Mouse (Mus musculus) neural tube, embryonic 11.5 days (tissue): Measurements from ENCODE around the gene Dnah2. TPM values are rescaled to one million over a fixed set of nuclear protein-coding genes. Genes with fewer than 3 reads are reported as not detected.

ENCODE experiments used
- ATAC-seq: fragments of 200-750 bp; cut with Nextera tagmentation; 2 replicates; pipeline ENCODE4 v1.8.0; 2017; ENCODE audit warnings: moderate number of reproducible peaks, mild to moderate bottlenecking, moderate TSS enrichment, moderate library complexity; ENCODE audit not compliant: insufficient read depth, low FRiP score, low TSS enrichment
- DNase-seq: peaks from one replicate; pipeline ENCODE4 v3.0.0-alpha.2; 2015; ENCODE audit warnings: low spot score
- H3K27ac ChIP-seq: fragments of 300-500 bp; sonication (generic); 2 replicates; pipeline ENCODE4 v1.5.1; 2014; ENCODE audit warnings: low read depth, mild to moderate bottlenecking, low read length
- H3K27me3 ChIP-seq: fragments of 300-500 bp; sonication (generic); 2 replicates; pipeline ENCODE4 v1.6.1; 2014; ENCODE audit warnings: mild to moderate bottlenecking, low read length, mixed read lengths; ENCODE audit not compliant: control insufficient read depth, insufficient read depth
- H3K36me3 ChIP-seq: fragments of 300-500 bp; sonication (generic); 2 replicates; pipeline ENCODE4 v1.6.1; 2014; ENCODE audit warnings: mild to moderate bottlenecking, low read length, moderate library complexity, mixed read lengths; ENCODE audit not compliant: control insufficient read depth, insufficient read depth
- H3K4me1 ChIP-seq: fragments of 300-500 bp; sonication (generic); 2 replicates; pipeline ENCODE4 v1.6.1; 2014; ENCODE audit warnings: low read length, mixed read lengths; ENCODE audit not compliant: control insufficient read depth, insufficient read depth
- H3K4me2 ChIP-seq: fragments of 300-500 bp; sonication (generic); 2 replicates; pipeline ENCODE4 v1.6.1; 2014; ENCODE audit warnings: low read depth, mild to moderate bottlenecking, moderate library complexity
- H3K4me3 ChIP-seq: fragments of 300-500 bp; sonication (generic); 2 replicates; pipeline ENCODE4 v1.5.1; 2014; ENCODE audit warnings: low read depth, low read length
- H3K9ac ChIP-seq: fragments of 300-500 bp; sonication (generic); 2 replicates; pipeline ENCODE4 v1.6.1; 2014; ENCODE audit warnings: mild to moderate bottlenecking, low read length
- H3K9me3 ChIP-seq: fragments of 300-500 bp; sonication (generic); 2 replicates; pipeline ENCODE4 v1.6.1; 2016; ENCODE audit warnings: low read length; ENCODE audit not compliant: control insufficient read depth
- WGBS: fragments of 180-500 bp; shearing (Covaris S2); extraction: QIAGEN DNeasy Blood & Tissue Kit; methylation state at CpG from one replicate; pipeline ENCODE4 v1.1.7; 2014; 5-methylcytosine and 5-hydroxymethylcytosine counted together
- polyA plus RNA-seq: library from polyadenylated mRNA; unstranded; fragments of >200 nt; fragmentation: Nextera tagmentation; extraction: Ambion mirVana; gene quantifications from 2 replicates; pipeline ENCODE4 v1.2.1, GENCODE M21; 2014

The Dnah2 gene
- polyA plus RNA-seq, 1 experiment from 2014 or later: 0.92 TPM

GRCm38 (mm10) chr11:69516151-69516640, 32.7 kb downstream of the Dnah2 start:
- Histone ChIP-seq H3K27me3 (no peaks in the 10 kb centered on the region), H3K4me2 (no peak overlapping the region), H3K9me3 (no peaks in the 10 kb centered on the region), H3K4me3 (no peak overlapping the region), H3K9ac (no peak overlapping the region), H3K36me3 (no peaks in the 10 kb centered on the region), H3K27ac (no peak overlapping the region), H3K4me1 (no peaks in the 10 kb centered on the region)
- 69% methylated on average over 15 of the region's 15 CpGs for WGBS
- DNase-seq (no peak), ATAC-seq (no peak)

GRCm38 (mm10) chr11:69513840-69514239, 35.1 kb downstream of the Dnah2 start:
- WGBS: 11% methylated on average over 6 of the region's 6 CpGs
- Histone ChIP-seq H3K9me3 (no peaks in the 10 kb centered on the region), H3K27ac (no peak overlapping the region), H3K4me2 (no peak overlapping the region), H3K4me3 (no peak overlapping the region), H3K9ac (no peak overlapping the region), H3K4me1 (no peaks in the 10 kb centered on the region; the same call in 1 of the 2 replicates), H3K36me3 (no peaks in the 10 kb centered on the region), H3K27me3 (no peaks in the 10 kb centered on the region)
- no peak for ATAC-seq
- DNase-seq: peak; percentile 65

DNA sequence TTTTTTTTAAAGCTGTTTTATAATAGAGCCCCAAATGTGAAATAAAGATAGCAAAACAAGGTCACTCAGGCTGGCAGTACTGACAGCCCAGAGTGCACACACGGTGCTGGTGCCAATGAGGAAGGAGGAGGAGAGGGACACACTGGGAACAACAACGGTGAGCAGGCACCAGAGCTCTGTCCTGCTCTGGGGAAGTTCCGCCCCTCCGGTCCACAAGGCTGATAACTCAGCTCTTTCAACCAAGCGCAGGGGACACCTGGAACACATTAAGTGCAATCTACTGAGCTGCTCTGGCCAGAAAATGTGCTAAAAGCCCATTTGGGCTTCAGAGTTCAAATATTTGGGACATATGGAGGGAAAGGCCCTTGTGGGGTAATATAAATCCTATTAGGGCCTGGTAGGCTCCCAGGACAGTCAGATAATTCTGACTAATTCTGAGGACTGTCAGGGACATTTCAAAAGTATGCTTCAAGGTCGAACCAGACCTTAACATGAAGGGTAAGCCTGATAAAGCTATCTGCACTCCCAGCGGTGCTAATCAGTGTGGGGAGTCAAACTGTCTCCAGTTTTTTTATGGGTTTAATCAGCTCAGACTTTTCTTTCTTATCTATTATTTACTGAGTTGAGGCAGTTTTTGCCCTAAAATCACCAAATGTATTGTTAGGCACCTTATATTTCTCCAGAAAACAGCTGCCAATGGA, 38.0 kb downstream of the Dnah2 start:
- H3K36me3 ChIP-seq: no peaks in the 10 kb centered on the region
- no peaks in the 10 kb centered on the region for H3K27me3 ChIP-seq
- 42% methylated on average over 7 of the region's 7 CpGs for WGBS
- no peak overlapping the region for H3K27ac ChIP-seq
- H3K4me1 ChIP-seq: no peaks in the 10 kb centered on the region; the same call in 1 of the 2 replicates
- H3K9ac ChIP-seq: no peak overlapping the region
- peak; percentile 40 for DNase-seq
- H3K4me2 ChIP-seq: no peak overlapping the region
- H3K4me3 ChIP-seq: no peak overlapping the region
- no peak for ATAC-seq
- no peaks in the 10 kb centered on the region for H3K9me3 ChIP-seq

GRCm38 (mm10) chr11:69503863-69504280, 45.0 kb downstream of the Dnah2 start:
- ATAC-seq: no peak
- H3K27ac ChIP-seq: no peak overlapping the region
- no peaks in the 10 kb centered on the region for H3K4me1 ChIP-seq
- WGBS: 31% methylated on average over 4 of the region's 4 CpGs
- no peak overlapping the region for H3K9ac ChIP-seq
- H3K9me3 ChIP-seq: no peaks in the 10 kb centered on the region
- no peaks in the 10 kb centered on the region for H3K36me3 ChIP-seq
- H3K27me3 ChIP-seq: no peaks in the 10 kb centered on the region
- DNase-seq: no peak
- H3K4me3 ChIP-seq: no peak overlapping the region
- no peak overlapping the region for H3K4me2 ChIP-seq

DNA sequence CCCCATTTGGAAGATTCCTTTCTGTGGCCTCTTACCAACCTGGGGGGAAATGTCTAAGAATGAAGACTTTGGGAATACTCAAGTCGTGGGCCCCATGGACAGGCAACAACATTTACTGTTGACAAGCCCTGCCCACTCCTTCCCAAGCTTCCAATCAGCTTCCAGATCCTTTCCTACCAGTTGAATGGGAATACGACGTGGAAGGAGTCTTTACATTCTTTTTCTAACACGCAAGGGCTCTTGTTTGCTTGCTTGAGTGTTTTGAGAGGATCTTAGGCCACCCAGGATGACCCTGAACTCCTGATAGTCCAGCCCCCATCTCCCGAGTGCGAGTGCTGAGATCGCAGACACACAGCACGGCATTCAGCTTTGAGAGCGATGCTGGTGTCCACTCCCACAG, 47.4 kb downstream of the Dnah2 start:
- no peak overlapping the region for H3K27ac ChIP-seq
- WGBS: 60% methylated on average over 9 of the region's 9 CpGs
- no peak for ATAC-seq
- H3K27me3 ChIP-seq: no peaks in the 10 kb centered on the region
- H3K9ac ChIP-seq: no peak overlapping the region
- H3K9me3 ChIP-seq: no peaks in the 10 kb centered on the region
- H3K4me1 ChIP-seq: no peaks in the 10 kb centered on the region
- no peak overlapping the region for H3K4me3 ChIP-seq
- no peak for DNase-seq
- no peaks in the 10 kb centered on the region for H3K36me3 ChIP-seq
- no peak overlapping the region for H3K4me2 ChIP-seq

DNA sequence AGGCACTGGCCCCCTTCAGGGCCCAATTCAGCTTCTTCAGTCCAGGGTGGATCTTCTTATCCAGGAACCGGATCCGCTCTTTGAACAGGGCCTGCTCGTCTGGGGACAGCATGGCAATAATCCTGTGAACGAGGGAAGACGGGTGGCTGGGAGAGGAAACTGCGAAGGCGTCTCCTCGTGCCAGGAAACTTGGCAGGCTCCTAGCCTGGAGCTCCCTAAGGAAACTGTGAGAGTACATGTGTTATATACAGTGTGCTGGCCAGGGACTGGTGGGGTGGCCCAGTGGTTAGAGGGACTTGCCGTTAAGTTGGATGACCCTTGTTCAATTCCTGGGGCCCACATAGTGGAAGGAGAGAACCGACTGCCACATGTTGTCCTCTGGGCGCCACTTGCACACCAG, 49.8 kb downstream of the Dnah2 start:
- Histone ChIP-seq H3K27ac (no peak overlapping the region), H3K4me2 (no peak overlapping the region), H3K27me3 (no peaks in the 10 kb centered on the region), H3K36me3 (no peaks in the 10 kb centered on the region), H3K4me1 (no peaks in the 10 kb centered on the region), H3K9ac (no peak overlapping the region), H3K9me3 (no peaks in the 10 kb centered on the region), H3K4me3 (no peak overlapping the region)
- DNase-seq (no peak), ATAC-seq (no peak)
- 86% methylated on average over 11 of the region's 11 CpGs for WGBS

GRCm38 (mm10) chr11:69491711-69492110, 57.2 kb downstream of the Dnah2 start:
- Histone ChIP-seq H3K27ac (no peak overlapping the region), H3K9me3 (no peaks in the 10 kb centered on the region), H3K9ac (no peak overlapping the region), H3K27me3 (no peaks in the 10 kb centered on the region), H3K36me3 (no peaks in the 10 kb centered on the region), H3K4me1 (no peaks in the 10 kb centered on the region), H3K4me2 (no peak overlapping the region), H3K4me3 (no peak overlapping the region)
- WGBS: 76% methylated on average over 7 of the region's 7 CpGs
- DNase-seq (no peak), ATAC-seq (no peak)

GRCm38 (mm10) chr11:69490898-69491297, 58.0 kb downstream of the Dnah2 start:
- H3K27me3 ChIP-seq: no peaks in the 10 kb centered on the region
- no peaks in the 10 kb centered on the region for H3K4me1 ChIP-seq
- no peak overlapping the region for H3K9ac ChIP-seq
- no peak overlapping the region for H3K27ac ChIP-seq
- DNase-seq (no peak), ATAC-seq (no peak)
- no peak overlapping the region for H3K4me2 ChIP-seq
- H3K36me3 ChIP-seq: no peaks in the 10 kb centered on the region
- no peak overlapping the region for H3K4me3 ChIP-seq
- no peaks in the 10 kb centered on the region for H3K9me3 ChIP-seq
- 87% methylated on average over 2 of the region's 2 CpGs for WGBS

- H3K4me1 ChIP-seq: no peaks in the 10 kb centered on the region
- H3K9ac ChIP-seq: no peak overlapping the region
- no peaks in the 10 kb centered on the region for H3K9me3 ChIP-seq
- H3K27me3 ChIP-seq: no peaks in the 10 kb centered on the region
- H3K4me3 ChIP-seq: no peak overlapping the region
- DNase-seq (no peak), ATAC-seq (no peak)
- H3K36me3 ChIP-seq: no peaks in the 10 kb centered on the region
- no peak overlapping the region for H3K27ac ChIP-seq
- no peak overlapping the region for H3K4me2 ChIP-seq
- WGBS: 72% methylated on average over 2 of the region's 2 CpGs
Measured at GRCm38 (mm10) chr11:69487474-69487873, 61.4 kb downstream of the Dnah2 start.
